Mouse (Mus musculus) embryo, embryonic 10 days (tissue): ENCODE results near the gene Arid2.
"Not testable (repeated sequence)": the region's sequence is repeated elsewhere in the genome, so short reads cannot be mapped to it uniquely, and the experiment has no call there.

Experiments
- DNase-seq: peaks from one replicate; pipeline ENCODE4 v3.0.0-alpha.2; 2015; ENCODE audit warnings: low spot score

Arid2 gene

DNA sequence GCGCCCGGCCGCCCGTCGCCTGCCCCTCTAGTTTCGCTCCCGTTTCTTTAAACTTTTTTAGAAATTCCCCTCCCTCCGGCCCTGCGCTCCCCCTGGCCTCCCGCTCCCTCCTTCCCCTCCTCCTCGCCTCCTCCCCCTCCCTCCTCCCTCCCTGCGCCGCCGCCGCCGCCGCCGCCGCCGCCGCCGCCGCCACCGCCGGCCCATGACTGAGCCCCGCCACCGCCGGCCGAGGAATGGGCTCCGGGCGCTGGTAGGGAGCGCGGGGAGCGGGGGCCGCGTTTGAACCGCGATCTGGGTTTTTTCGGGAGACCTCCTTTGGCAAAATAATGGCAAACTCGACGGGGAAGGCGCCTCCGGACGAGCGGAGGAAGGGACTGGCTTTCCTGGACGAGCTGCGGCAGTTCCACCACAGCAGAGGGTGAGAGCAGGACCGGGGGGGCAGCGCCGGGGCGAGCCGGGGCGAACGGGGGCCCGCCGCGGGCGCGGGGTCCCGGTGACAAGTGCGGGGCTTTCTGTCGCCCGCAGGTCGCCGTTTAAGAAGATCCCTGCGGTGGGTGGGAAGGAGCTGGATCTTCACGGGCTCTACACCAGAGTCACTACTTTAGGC, at the start of gene Arid2:
Gene Arid2, plus strand, starts transcription at position 150 of the 607 bp plus-strand sequence.
- DNase-seq = peak; percentile 73

- DNase-seq = no peak
Measured at GRCm38 (mm10) chr15:96238071-96238470, 49.2 kb upstream of the Arid2 start.

- no peak for DNase-seq
Measured at GRCm38 (mm10) chr15:96244171-96244570, 43.1 kb upstream of the Arid2 start.

- not testable (repeated sequence) for DNase-seq
Measured at GRCm38 (mm10) chr15:96244715-96245114, 42.6 kb upstream of the Arid2 start.

DNA sequence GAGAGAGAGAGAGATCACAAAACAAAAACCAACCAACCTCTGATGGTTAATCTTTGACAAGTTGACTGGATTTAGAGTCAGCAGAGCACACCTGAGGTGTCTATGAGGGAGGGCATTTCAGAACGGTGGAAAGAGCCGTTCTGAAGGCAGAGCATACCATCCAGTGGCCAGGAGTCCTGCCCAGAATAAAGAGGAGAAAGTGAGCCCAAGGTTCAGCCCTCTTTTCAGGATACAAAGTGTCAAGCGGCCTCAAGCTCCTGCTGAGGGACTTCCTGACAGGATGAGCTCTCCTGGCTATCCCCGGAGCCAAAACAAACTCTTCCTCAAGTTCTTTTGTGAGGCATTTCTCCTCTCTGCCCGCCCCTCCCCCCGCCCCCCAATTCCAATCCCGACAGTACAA, 33.5 kb upstream of the Arid2 start:
- peak; percentile 31 for DNase-seq

DNA sequence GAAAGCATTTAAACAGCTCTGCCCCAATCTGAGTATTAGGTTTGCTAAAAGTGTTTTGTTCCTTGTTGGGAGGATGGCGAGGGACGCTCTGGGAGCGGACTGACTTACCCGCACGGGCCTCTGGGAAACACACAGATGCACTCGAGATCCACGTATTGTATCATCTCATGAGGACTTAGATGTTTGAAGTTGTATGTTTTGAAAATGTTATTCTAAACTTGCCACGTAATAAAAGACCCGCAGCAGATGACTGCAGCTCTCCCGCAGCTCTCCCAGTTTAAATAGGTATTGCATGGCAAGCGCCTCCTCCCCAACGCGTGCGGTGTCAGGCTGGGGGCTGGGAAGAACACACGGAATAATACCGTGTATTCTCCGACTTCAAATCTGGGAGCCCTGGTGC, 33.0 kb upstream of the Arid2 start:
- DNase-seq = peak; percentile 45

- no peak for DNase-seq
Measured at GRCm38 (mm10) chr15:96257781-96258180, 29.5 kb upstream of the Arid2 start.

DNA sequence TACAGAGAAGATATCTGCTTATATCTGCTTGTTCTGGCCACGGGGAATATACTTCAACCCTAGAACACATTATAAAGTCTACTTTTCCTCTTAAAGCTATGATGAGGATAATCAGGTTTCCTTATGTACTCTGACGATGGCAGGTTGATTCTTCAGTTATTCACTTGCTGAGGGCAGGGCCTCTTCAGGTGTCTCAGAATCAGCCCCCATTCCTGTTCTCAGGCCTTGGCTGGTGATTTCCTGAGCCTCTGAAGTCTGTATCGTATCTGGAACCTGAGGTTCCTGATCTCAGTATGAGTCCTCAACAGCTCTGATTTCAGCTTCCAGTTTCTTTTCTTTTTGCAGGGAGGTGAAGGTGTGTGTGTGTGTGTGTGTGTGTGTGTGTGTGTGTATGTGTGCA, 22.7 kb upstream of the Arid2 start:
- no peak for DNase-seq

DNA sequence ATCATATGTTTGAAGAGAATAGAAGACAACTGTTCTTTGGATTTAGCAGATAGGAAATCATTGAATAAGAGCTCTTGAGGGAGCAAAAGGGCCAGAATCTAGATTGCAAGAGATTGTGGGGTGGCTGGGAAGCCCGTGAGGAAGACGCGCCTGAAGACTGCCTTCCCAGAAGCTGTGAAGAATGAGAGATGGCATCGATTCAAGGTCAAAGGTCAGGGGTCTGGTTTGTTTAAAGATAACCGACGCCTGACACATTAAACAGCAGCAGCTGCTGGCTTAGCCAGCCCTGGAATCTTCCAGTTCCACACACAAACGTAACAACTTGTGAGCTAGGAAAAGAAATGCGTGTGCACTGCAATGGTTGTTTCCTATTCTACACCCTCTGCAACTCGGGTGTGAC, 19.4 kb upstream of the Arid2 start:
- no peak for DNase-seq

- no peak for DNase-seq
Measured at GRCm38 (mm10) chr15:96268610-96269009, 18.7 kb upstream of the Arid2 start.

GRCm38 (mm10) chr15:96269402-96269801, 17.9 kb upstream of the Arid2 start:
- DNase-seq = no peak

GRCm38 (mm10) chr15:96270272-96270880, 16.9 kb upstream of the Arid2 start:
- DNase-seq = no peak

- DNase-seq = no peak
Measured at GRCm38 (mm10) chr15:96272356-96272755, 15.0 kb upstream of the Arid2 start.

DNA sequence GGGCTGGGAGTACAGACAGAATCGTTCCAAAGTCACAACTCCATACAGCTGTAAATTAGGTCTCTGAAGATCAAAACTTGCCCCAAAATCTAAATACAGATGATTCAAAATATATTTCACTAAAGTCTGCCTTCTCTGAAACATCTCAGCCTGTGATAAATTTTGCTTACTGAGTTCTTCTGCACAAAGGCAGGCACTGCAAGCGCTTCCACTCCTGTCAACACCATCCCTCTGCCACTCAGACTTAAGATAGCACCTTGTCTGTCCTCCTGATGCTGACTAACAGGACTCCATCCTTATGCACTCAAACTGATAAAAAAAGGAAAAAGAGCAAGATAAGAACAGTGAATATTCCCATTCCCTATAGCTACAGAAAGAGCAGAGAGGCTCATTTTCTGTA, 13.0 kb upstream of the Arid2 start:
- no peak for DNase-seq

DNA sequence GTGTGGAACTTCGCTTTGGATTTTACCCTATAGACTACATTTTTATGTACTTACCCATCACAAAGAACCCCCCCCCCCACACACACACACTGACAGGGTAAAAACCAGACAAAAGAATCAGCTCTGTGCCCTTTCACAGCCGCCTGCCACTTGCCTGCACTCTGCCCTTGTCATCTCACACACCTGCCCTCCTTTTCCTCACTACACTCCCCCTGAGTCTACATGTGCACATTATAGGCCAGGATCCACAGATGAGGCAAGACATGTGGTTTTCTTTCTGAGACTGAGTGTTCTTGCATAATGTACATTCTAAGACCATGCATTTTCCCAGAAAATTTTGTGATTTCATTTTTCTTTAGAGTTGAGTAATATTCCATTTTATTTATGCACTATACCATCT, 12.1 kb upstream of the Arid2 start:
- no peak for DNase-seq

DNA sequence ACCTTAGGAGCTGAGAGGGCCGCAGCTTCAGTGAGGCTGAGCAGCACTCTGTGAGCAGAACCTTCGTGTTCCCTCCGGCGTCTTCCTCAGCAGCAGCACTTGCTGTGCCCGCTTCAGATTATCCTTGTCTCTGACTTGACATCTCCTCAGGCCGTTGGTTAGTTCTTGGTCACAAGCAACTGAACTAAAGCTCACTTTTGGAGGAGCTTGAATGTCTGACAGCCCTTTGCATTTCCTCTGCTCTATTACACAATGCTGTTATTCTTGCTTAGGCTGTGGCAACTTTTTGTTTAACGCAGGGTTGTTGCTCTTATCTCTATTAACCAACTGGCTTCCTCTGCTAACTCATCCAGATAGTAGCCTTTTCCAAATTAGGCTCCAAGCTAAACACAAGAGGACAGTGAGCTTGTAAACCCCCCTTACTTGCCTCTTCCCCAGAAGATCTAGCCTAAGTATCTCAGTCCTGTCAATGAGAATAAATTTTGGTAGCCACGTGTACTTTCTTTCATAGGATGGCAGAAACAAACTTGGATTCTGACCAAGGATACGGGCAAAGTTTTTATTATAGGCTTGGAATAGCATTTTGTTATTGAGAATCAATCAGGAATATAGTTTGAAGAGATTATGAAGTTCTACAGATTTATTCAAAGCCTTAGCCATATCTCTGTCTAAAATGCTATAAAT, 11.4 kb upstream of the Arid2 start:
- DNase-seq = no peak

DNA sequence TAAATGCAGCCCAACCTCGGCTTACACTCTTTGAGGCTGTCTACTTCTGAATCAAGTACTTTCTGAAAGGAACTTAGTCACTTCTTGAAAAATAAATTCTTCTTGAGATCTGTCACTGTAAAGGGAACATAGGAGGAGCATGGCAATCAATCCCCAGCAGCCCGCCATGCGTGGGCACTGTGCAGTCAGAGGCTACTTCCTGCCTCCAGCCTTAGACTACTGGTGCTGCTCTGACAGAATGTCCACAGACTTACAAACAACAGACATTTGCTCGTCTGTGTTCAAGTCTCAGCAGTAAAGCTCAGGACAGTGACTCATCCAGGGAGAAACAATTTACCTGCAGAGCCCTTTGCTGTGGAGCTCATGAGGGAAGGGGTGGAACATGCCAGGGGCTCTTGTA, 10.3 kb upstream of the Arid2 start:
- no peak for DNase-seq

- no peak for DNase-seq
Measured at GRCm38 (mm10) chr15:96281236-96281635, 6.1 kb upstream of the Arid2 start.

DNA sequence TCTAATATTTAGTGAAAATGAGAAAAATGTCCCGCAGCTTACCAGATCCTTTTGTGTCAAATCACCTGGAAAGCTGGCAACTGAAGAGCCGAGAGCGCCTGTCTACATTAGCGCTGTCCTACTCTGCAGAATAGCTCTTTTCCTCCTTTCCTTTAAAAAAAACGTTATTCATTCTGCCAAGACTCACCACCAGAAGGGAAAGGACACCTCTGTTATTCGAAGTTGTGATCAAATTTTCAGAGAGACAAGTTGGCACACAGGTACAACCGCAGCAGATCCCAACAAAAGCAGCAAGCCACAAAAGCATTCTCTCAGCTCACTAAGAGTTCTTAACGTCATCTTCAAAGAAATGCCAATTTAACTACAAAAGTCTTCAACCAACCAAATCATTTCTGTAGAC, 4.2 kb upstream of the Arid2 start:
- no peak for DNase-seq

DNA sequence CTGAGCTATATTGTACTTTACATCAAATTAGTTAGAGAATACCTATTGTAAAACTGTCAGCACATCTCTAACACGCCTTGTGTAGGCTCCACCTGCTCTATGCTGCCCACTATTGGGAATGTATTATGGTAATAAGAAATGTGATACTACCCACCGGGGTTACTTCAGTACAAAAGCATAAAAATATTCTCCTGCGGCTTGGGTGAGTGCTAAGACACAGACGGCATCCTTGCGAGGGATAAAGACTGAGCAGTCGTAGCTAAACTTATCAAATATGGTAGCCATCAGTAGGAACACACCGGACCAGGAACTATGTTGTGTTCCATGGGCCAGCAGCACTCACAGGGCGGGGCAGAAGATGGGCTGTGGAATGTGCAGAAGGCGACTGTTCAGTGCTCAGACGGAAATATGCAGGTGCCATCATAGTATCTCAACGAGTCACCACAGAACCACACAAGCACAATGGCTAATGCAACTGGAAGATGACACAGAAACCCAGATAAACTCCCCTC, 3.3 kb upstream of the Arid2 start:
- peak; percentile 49 for DNase-seq

GRCm38 (mm10) chr15:96284711-96285322, 2.5 kb upstream of the Arid2 start:
- DNase-seq = peak; percentile 67

- peak; percentile 92 for DNase-seq
Measured at GRCm38 (mm10) chr15:96285323-96286014, 1.8 kb upstream of the Arid2 start.
